Mouse (Mus musculus) lung, postnatal 0 days (tissue): ENCODE results near the gene Cd248.

Experiments
- CTCF ChIP-seq: IDR thresholded peaks from 2 replicates; pipeline ENCODE4 v1.5.1; 2016; ENCODE audit warnings: antibody characterized with exemption, mild to moderate bottlenecking
- EP300 ChIP-seq: IDR thresholded peaks from 2 replicates; pipeline ENCODE4 v1.6.1; 2016; ENCODE audit warnings: antibody characterized with exemption, mild to moderate bottlenecking, control low read depth

- TF ChIP-seq CTCF (no peak), EP300 (no peak)
These were observed 24.2 kb downstream of the Cd248 start for GRCm38 (mm10) chr19:5092083-5092482.
